Mouse (Mus musculus): ENCODE data around the gene Nr1h4. TPM values are rescaled to one million over a fixed set of nuclear protein-coding genes. Genes with fewer than 3 reads are reported as not detected.
A peak's percentile ranks its signal among the peaks of the same experiment; 100 is the strongest.

Gene Nr1h4
- polyA plus RNA-seq, 1 experiment from 2014 or later = not detected

GRCm38 (mm10) chr10:89490250-89490649, 43.1 kb downstream of the Nr1h4 start:
- 85% methylated on average over 3 of the region's 3 CpGs for WGBS

GRCm38 (mm10) chr10:89489459-89489858, 43.9 kb downstream of the Nr1h4 start:
- Histone ChIP-seq H3K27me3 (peaks cover 29% of the 10 kb centered on the region), H3K9ac (no peak overlapping the region), H3K4me2 (replicated peaks) (no peak overlapping the region), H3K27ac (no peak overlapping the region), H3K36me3 (no peaks in the 10 kb centered on the region), H3K4me3 (no peak overlapping the region), H3K9me3 (replicated peaks) (no peaks in the 10 kb centered on the region), H3K4me1 (peaks cover 4% of the 10 kb centered on the region; the same call in 1 of the 2 replicates)
- 79% methylated on average over 4 of the region's 4 CpGs for WGBS
- no peak for ATAC-seq (ENCODE audit: low FRiP score)

More at GRCm38 (mm10) chr10:89490250-89490649, 43.1 kb downstream of the Nr1h4 start:
- H3K36me3 ChIP-seq = no peaks in the 10 kb centered on the region
- H3K9ac ChIP-seq = no peak overlapping the region
- peaks cover 29% of the 10 kb centered on the region for H3K27me3 ChIP-seq
- H3K4me2 ChIP-seq (replicated peaks) = no peak overlapping the region
- H3K4me1 ChIP-seq = peaks cover 4% of the 10 kb centered on the region; the same call in 1 of the 2 replicates
- no peak overlapping the region for H3K4me3 ChIP-seq
- H3K27ac ChIP-seq = no peak overlapping the region
- ATAC-seq (ENCODE audit: low FRiP score) = no peak
- H3K9me3 ChIP-seq (replicated peaks) = no peaks in the 10 kb centered on the region

- H3K4me1 ChIP-seq = peaks cover 5% of the 10 kb centered on the region; the same call in 1 of the 2 replicates
- 28% methylated on average over 4 of the region's 4 CpGs for WGBS
- H3K27ac ChIP-seq = no peak overlapping the region
Measured at GRCm38 (mm10) chr10:89486995-89487742, 46.2 kb downstream of the Nr1h4 start.

GRCm38 (mm10) chr10:89484907-89485306, 48.5 kb downstream of the Nr1h4 start:
- no peak overlapping the region for H3K27ac ChIP-seq
- no peak for ATAC-seq (ENCODE audit: low FRiP score)
- H3K4me1 ChIP-seq = 0 out of 2 replicates have a peak, but pooled peaks cover 7% of the 10 kb centered on the region
- no peak overlapping the region for H3K4me2 ChIP-seq (replicated peaks)
- H3K4me3 ChIP-seq = no peak overlapping the region
- H3K9me3 ChIP-seq (replicated peaks) = no peaks in the 10 kb centered on the region
- no peak overlapping the region for H3K9ac ChIP-seq
- H3K27me3 ChIP-seq = peaks cover 11% of the 10 kb centered on the region; the same call in 1 of the 2 replicates
- no peaks in the 10 kb centered on the region for H3K36me3 ChIP-seq

More at GRCm38 (mm10) chr10:89486995-89487742, 46.2 kb downstream of the Nr1h4 start:
- no peaks in the 10 kb centered on the region for H3K36me3 ChIP-seq
- H3K9me3 ChIP-seq (replicated peaks) = no peaks in the 10 kb centered on the region
- no peak overlapping the region for H3K4me3 ChIP-seq
- H3K4me2 ChIP-seq (replicated peaks) = no peak overlapping the region
- ATAC-seq (ENCODE audit: low FRiP score) = peak; percentile 61; the same call in 1 of the 2 replicates
- H3K27me3 ChIP-seq = peaks cover 14% of the 10 kb centered on the region; the same call in 1 of the 2 replicates
- H3K9ac ChIP-seq = no peak overlapping the region

GRCm38 (mm10) chr10:89483812-89484602, 49.4 kb downstream of the Nr1h4 start:
- 0 out of 2 replicates have a peak, but pooled peaks cover 7% of the 10 kb centered on the region for H3K4me1 ChIP-seq
- no peak for ATAC-seq (ENCODE audit: low FRiP score)
- H3K36me3 ChIP-seq = no peaks in the 10 kb centered on the region
- H3K9ac ChIP-seq = no peak overlapping the region
- 87% methylated on average over 18 of the region's 18 CpGs for WGBS
- H3K4me2 ChIP-seq (replicated peaks) = no peak overlapping the region
- H3K4me3 ChIP-seq = no peak overlapping the region
- no peaks in the 10 kb centered on the region for H3K9me3 ChIP-seq (replicated peaks)
- peaks cover 7% of the 10 kb centered on the region; the same call in 1 of the 2 replicates for H3K27me3 ChIP-seq
- H3K27ac ChIP-seq = no peak overlapping the region

GRCm38 (mm10) chr10:89483113-89483512, 50.3 kb downstream of the Nr1h4 start:
- no peaks in the 10 kb centered on the region for H3K36me3 ChIP-seq
- no peaks in the 10 kb centered on the region for H3K9me3 ChIP-seq (replicated peaks)
- no peak overlapping the region for H3K4me3 ChIP-seq
- H3K4me2 ChIP-seq (replicated peaks) = no peak overlapping the region
- H3K27ac ChIP-seq = no peak overlapping the region
- no peak for ATAC-seq (ENCODE audit: low FRiP score)
- peaks cover 7% of the 10 kb centered on the region; the same call in 1 of the 2 replicates for H3K27me3 ChIP-seq
- WGBS = 84% methylated on average over 14 of the region's 14 CpGs
- no peak overlapping the region for H3K9ac ChIP-seq
- H3K4me1 ChIP-seq = 0 out of 2 replicates have a peak, but pooled peaks cover 7% of the 10 kb centered on the region

- peak; percentile 44 for ATAC-seq (ENCODE audit: low FRiP score)
Measured at GRCm38 (mm10) chr10:89482142-89482681, 51.2 kb downstream of the Nr1h4 start.

GRCm38 (mm10) chr10:89481638-89482037, 51.7 kb downstream of the Nr1h4 start:
- peaks cover 7% of the 10 kb centered on the region; the same call in 1 of the 2 replicates for H3K27me3 ChIP-seq
- 0 out of 2 replicates have a peak, but pooled peaks cover 7% of the 10 kb centered on the region for H3K4me1 ChIP-seq
- no peak overlapping the region for H3K27ac ChIP-seq
- ATAC-seq (ENCODE audit: low FRiP score) = no peak
- H3K4me2 ChIP-seq (replicated peaks) = peak overlapping the region; percentile 17; the same call in 1 of the 2 replicates
- no peaks in the 10 kb centered on the region for H3K9me3 ChIP-seq (replicated peaks)
- no peak overlapping the region for H3K9ac ChIP-seq
- H3K4me3 ChIP-seq = no peak overlapping the region
- H3K36me3 ChIP-seq = no peaks in the 10 kb centered on the region
- WGBS = 20% methylated on average over 7 of the region's 7 CpGs

More at GRCm38 (mm10) chr10:89482142-89482681, 51.2 kb downstream of the Nr1h4 start:
- H3K9ac ChIP-seq = no peak overlapping the region
- no peaks in the 10 kb centered on the region for H3K36me3 ChIP-seq
- 0 out of 2 replicates have a peak, but pooled peaks cover 7% of the 10 kb centered on the region for H3K4me1 ChIP-seq
- peak overlapping the region; percentile 17; the same call in 1 of the 2 replicates for H3K4me2 ChIP-seq (replicated peaks)
- no peak overlapping the region for H3K27ac ChIP-seq
- H3K27me3 ChIP-seq = peaks cover 7% of the 10 kb centered on the region; the same call in 1 of the 2 replicates
- no peaks in the 10 kb centered on the region for H3K9me3 ChIP-seq (replicated peaks)
- no peak overlapping the region for H3K4me3 ChIP-seq
- 29% methylated on average over 10 of the region's 10 CpGs for WGBS

- ATAC-seq (ENCODE audit: low FRiP score) = no peak
- no peaks in the 10 kb centered on the region for H3K36me3 ChIP-seq
- WGBS = 85% methylated on average over 8 of the region's 8 CpGs
Measured at GRCm38 (mm10) chr10:89478766-89479165, 54.6 kb downstream of the Nr1h4 start.

GRCm38 (mm10) chr10:89470596-89471353, 62.6 kb downstream of the Nr1h4 start:
- no peak for ATAC-seq (ENCODE audit: low FRiP score)
- 54% methylated on average over 7 of the region's 7 CpGs for whole genome bisulfite sequencing
- no peaks in the 10 kb centered on the region for H3K27me3 ChIP-seq
- no peak overlapping the region for H3K9ac ChIP-seq
- no peaks in the 10 kb centered on the region for H3K4me1 ChIP-seq
- H3K4me2 ChIP-seq (replicated peaks) = no peak overlapping the region
- H3K4me3 ChIP-seq = no peak overlapping the region
- H3K9me3 ChIP-seq (replicated peaks) = peaks cover 5% of the 10 kb centered on the region
- H3K27ac ChIP-seq = no peak overlapping the region
- H3K36me3 ChIP-seq = no peaks in the 10 kb centered on the region

More at GRCm38 (mm10) chr10:89478766-89479165, 54.6 kb downstream of the Nr1h4 start:
- Histone ChIP-seq H3K27me3 (no peaks in the 10 kb centered on the region), H3K27ac (no peak overlapping the region), H3K4me3 (no peak overlapping the region), H3K4me2 (replicated peaks) (no peak overlapping the region), H3K9me3 (replicated peaks) (no peaks in the 10 kb centered on the region), H3K4me1 (0 out of 2 replicates have a peak, but pooled peaks cover 7% of the 10 kb centered on the region), H3K9ac (no peak overlapping the region)

- no peaks in the 10 kb centered on the region for H3K27me3 ChIP-seq
- no peak for ATAC-seq (ENCODE audit: low FRiP score)
Measured at GRCm38 (mm10) chr10:89464760-89465405, 68.5 kb downstream of the Nr1h4 start.

More at GRCm38 (mm10) chr10:89464760-89465405, 68.5 kb downstream of the Nr1h4 start:
- Histone ChIP-seq H3K4me3 (no peak overlapping the region), H3K4me1 (no peaks in the 10 kb centered on the region), H3K9ac (no peak overlapping the region), H3K9me3 (replicated peaks) (peaks cover 2% of the 10 kb centered on the region), H3K4me2 (replicated peaks) (no peak overlapping the region), H3K27ac (no peak overlapping the region), H3K36me3 (no peaks in the 10 kb centered on the region)
- 86% methylated on average over 4 of the region's 4 CpGs for WGBS
